Mouse (Mus musculus) CD4-positive helper T cell, adult 2 months (primary cell): Measurements from ENCODE around the gene Csrnp1.

ENCODE experiments used
- DNase-seq: peaks from one replicate; pipeline ENCODE4 v3.0.0-alpha.2; 2012; ENCODE audit warnings: low read depth, missing footprints, low spot score

Csrnp1 gene

DNA sequence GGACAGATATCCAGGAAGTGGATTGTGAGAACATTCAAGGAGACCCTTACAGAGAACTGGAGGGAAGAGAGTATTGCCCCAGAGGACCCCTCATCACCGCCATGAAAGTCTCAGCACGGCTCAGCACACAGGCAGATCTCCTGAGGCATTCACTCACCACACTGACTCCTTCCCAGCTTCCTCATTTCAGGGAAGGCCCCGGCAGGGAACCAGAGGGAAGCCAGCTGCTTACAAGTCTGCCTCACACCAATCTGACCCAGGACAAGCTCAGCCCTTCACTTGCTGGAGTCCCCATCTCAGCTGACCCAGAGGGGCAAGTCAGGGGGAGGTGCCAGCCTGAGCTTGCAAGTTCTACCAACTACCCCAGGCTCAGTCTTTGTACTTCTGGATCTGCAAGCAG is 35.7 kb downstream of the Csrnp1 start:
- no peak for DNase-seq

DNA sequence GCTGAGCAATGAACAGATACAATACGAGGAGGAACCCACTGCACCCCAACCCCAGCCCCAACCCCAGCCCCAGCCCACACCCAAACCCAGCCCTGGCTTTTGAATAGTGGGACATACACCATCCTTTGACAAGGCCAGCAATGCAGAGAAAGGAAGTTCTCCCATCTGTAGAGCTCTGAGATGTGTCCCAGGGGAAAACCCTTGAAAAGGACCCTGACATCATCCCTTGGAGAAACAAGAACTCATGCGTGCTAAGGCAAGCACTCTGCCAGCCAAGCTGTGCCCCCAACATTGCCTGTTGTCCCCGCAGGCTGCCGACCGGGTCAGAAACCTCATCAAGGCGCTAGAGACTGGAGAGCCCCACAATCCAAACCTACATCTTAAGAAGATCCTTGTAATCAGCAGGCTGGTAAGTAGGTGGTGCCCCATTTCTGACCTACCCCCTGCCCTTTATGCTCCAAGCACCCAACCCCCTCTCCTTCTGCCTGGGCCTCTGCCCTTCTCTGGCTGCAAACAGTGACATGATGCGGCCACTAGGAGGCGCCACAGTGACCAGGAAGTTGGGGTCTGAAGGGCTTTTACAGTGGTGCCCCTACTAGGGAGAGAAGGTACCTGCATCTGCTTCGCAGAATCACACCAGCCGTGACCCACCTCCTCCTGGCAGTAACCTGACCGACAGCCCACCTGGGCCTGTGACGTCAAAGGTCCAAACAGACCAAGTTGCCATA is 39.1 kb downstream of the Csrnp1 start:
- DNase-seq = peak; percentile 43

DNA sequence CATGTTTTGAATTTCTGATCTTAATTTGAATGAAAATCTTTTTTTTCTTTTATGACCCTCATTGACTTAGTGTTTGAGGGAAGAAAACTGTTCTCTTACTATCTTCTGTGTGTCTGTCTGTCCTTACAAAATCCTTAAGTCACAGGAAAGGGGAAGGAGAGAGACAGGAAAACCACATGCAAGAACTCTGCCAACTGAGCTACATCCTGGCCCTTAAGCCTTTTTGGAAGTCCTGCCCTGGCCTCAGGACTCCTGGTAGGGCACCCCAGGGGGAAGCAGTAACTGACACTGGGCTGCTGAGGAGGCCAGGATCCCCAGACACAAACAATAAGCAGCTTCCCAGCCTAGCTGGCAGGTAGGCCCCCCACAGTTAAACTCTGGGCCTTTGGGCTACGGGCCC is 41.1 kb downstream of the Csrnp1 start:
- DNase-seq = no peak

DNA sequence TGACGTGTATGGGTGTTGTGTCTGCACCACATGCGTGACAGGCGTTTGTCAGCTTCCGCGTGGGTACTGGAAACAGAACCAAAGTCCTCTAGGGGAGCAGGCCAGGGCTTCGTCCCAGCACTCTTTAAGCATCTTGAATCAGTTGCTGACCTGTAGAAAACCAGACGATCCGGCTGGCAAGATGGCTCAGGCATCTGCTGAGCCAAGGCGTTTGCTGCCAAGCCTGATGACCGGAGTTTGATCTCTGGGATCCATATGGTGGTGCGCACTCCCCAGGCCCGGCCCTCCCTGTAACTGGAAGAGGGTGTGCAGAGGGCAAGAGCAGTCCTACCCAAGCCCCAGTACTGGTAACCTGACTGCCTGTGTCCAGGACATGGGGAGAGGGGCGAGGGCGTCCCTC is 42.6 kb downstream of the Csrnp1 start:
- no peak for DNase-seq

DNA sequence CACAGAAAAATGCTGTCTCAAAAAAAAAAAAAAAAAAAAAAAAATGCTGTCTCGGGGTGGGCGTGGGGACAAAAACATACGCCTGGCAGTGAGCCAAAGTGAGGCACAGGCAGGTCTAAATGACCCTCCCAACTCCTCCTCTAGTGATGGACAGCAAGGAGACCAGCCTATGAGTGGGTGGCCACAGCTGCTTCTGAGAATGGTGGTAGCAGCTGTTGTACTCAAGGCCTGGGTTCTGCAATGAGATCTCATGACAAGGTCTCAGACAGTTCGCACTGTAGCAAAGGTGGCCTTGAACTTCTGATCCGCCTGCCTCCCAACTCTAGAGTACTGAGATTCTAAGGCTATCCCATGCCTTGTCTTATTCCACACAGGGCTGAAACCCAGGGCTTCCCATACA is 43.1 kb downstream of the Csrnp1 start:
- no peak for DNase-seq

DNA sequence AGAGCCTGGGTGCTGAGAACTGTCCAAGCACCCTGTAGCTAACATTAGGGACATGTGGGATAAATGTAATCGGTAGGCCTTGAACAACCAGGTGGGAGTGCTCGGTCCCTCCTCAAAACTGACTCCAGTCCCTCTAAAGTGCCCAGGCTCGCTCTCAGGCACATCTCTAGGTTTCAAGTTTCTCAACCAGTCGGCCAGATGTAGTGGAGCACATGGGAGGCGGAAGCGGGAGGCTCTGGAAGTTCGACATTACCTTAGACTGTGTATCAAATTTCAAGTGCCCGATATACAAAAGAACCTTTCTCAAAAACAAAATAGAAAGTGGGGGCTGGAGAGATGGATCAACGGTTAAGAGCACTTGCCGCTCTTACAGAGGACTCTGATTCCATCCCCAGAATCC is 44.8 kb downstream of the Csrnp1 start:
- DNase-seq = no peak

DNA sequence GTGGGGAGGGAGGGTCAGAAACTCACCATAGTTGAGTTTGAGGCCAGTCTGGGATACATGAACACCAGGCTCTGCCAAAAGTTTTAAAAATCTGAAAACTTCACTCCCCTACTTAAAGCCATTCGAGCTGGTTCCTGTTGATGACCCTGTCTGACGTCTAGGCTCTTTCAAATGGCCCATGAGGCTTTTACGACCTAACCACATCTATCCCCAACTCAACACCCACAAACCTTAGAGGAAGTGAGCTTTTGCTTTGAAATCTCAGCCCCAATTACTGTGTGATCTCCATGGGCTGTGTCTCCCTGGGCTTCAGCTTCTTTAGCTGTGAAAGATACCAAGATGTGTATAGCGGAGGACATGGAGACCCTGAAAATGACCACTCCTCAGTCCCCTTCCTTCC is 46.0 kb downstream of the Csrnp1 start:
- DNase-seq = peak; percentile 86

DNA sequence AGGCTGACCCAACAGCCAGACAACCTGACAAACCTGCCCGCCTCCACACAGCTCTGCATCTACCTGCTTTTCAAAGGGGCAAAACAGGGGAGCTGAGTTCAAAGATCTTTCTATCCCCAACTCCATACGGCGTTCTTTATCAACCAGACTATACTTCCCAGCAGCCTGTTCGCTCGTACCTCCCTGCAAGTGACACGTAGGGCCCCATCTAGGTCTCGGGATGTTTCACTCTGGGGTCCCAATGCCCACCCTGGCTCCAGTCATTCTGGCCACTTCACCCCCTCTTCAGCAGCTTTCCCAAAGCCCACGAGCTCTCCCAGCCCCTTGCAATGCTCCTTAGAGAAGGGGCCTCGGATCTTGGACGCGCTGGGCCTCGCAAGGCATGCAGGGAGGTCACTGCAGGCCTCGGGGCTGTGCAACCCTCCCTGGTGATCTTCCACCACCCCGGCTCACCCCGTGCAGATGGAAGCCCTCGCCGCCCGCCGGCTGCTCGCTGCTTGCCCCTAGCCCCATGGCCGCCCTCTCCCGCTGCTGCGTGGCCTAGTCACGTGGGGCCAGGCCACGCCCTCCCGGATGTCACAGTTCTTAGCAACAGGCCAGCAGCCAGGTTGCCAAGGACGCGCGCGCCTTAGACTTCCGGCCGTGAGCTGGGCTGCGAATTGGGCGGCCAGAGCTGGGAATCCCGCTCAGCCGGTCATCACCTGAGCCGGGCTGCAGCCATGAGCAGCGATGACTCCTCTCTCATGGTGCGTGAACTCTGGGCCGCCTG is 47.3 kb downstream of the Csrnp1 start, which contains the start of the genes Gorasp1 and Ttc21a:
Gorasp1 (minus strand) TSS at position 561 of the 769 bp plus-strand sequence.
Ttc21a (plus strand) TSS at position 602 of the 769 bp plus-strand sequence.
- peak; percentile 95 for DNase-seq

DNA sequence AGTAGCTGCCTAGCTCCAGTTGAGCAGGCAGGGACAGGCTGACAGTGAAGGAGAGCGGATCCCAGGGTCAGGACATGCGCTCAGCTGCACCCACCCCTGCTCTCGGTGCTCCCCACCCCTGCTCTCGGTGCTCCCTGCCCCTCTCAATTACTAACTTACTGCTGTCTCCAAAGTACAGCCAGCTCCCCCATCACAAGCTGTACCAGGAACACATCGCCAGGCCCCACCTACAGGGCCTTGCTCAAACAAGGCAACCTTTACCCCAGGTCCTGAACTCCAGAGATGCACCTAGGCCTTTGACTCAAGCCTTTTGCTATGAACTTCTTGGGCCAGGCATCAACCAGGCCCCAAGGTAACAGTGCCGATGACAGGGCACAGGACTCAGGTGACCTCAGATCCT is 50.8 kb downstream of the Csrnp1 start:
- no peak for DNase-seq

DNA sequence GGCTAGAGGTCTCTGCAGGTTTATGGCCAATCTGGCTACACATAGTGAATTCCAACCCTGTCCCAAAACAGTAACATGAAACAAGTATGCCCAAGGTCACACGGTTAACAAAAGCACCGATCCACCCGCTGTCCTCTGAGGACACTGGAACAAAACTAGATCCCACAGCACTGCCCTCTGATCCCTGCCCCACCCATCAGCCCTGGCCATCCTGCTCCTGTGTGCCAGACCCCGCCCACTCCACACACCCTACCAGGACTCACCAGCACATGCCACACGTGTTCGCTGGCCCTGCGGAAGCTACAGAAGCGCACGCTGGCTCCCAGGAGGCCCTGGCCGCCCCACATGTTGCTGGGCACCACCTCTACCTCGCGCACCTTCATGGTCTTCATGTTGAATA is 52.1 kb downstream of the Csrnp1 start:
- DNase-seq = no peak

DNA sequence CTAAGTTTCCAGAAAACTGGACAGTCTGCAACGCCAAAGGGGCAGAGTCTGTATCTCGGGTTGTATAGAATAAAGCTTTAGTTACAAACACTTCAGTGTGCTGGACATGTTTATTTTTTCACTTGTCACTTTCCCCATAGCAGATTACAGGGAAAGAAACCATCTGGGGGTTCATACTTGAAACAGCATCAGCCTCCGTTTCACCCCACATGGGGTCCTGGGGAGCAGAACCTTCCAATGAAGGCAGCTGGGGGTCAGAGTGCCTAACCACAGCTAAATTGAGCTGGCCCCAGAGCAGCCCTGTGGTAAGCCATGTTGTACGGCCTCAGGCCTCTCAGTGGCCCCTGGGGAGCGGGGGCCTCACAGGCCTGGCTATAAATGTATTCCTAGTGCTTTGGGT is 58.0 kb downstream of the Csrnp1 start:
- no peak for DNase-seq

DNA sequence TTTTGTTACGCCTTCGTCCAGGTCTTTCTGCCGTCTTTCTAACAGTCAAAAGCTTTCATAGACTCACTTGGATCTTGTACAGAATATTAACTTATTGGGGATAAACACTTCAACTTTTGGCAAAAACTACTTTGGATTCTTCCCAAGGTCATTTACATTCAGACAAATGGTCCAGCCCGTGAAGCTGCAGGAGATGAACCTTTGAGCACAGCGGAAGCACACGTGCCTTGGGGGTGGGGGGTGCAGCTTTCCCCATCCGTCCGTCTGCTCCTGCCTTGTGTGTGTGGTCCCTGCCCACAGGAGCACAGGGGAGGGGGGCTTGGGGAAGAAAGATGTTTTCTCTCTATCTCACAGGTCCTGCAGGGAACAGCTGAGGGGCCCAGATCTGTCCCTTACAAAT is 58.7 kb downstream of the Csrnp1 start:
- no peak for DNase-seq

DNA sequence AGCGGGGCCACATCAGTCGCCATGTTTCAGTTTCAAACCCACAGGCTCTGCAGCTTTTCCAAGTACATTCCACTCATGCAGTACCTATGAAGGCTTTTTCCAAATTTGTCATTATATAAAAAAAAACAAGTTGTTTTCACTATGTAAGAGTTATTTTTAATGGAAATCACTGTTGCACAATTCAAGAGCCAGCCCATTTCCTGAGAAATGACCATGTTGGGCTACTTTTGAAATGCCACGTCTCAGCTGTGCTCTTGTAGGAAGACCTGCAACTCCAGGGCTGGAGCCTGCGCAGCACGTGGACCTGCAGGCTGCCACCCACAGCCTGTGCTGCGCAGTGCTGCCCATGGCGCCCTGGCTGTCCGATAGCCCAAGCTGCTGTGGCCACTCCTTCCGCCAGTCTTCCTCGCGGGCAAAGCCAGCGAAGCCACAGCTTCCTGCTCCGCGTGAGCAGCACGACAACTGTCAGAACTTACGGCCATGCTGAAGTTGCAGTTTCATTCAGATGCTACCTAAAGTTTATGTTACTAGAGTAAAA is 59.3 kb downstream of the Csrnp1 start:
- no peak for DNase-seq

DNA sequence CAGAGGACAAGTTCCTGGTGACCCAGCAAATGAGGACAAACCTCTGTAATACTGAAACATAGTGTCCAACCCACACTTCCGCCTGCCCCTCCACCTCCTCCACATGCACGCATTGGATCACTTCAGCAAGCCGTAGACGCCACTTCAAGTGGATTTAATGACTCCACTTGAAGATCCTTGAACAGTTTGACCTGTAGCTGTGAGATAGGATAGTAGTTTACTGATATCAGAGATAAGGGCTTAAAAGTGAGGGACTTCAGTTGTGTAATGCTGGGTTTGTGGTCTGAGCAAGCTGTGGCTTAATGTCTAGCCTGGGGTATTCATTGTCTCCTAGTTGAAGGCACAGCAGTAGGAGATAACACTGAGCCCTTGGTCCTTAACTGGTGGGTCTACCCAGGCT is 61.0 kb downstream of the Csrnp1 start:
- no peak for DNase-seq
